Mouse (Mus musculus) megakaryocyte, embryonic 14.5 days (primary cell): ENCODE results near the gene Lmtk2.

Experiments used
- FLI1 ChIP-seq: IDR thresholded peaks from 2 replicates; pipeline ENCODE4 v1.6.1; 2012; ENCODE audit warnings: low read length, inconsistent platforms, mixed read lengths
- GATA1 ChIP-seq: IDR thresholded peaks from 3 replicates; pipeline ENCODE4 v1.6.1; 2012; ENCODE audit warnings: mixed read lengths, low read length, inconsistent platforms, borderline replicate concordance

DNA sequence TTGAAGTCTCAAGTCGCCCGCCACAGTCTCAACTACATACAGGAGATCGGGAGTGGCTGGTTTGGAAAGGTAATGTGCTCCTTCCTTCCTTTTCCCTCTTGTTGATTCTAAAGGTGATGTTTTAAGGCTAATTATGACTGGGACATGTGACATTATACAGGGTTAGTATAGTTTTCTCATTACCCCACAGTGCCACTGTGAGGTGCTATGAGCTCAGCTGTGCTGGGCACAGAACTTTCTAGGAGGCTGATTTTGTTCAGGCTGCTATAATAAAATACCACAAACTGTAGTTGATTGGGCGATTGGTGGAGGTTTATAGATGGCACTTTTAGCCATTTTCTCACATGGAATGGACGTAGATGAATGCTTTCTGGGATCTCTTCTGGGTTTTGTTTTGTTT, 43.3 kb downstream of the Lmtk2 start:
- TF ChIP-seq GATA1, result no peak
- TF ChIP-seq FLI1, result no peak
